Mouse (Mus musculus) myocyte (in vitro differentiated cells): Measurements from ENCODE around the gene Shq1.

Experiments
- CEBPB ChIP-seq: IDR thresholded peaks from 2 replicates; pipeline ENCODE4 v1.6.1; 2011; ENCODE audit warnings: mild to moderate bottlenecking, moderate library complexity; ENCODE audit not compliant: poor library complexity, insufficient read depth, severe bottlenecking
- USF1 ChIP-seq: IDR thresholded peaks from one replicate; pipeline ENCODE4 v1.6.1; 2011; ENCODE audit warnings: low read depth, mild to moderate bottlenecking, control low read depth, moderate library complexity

DNA sequence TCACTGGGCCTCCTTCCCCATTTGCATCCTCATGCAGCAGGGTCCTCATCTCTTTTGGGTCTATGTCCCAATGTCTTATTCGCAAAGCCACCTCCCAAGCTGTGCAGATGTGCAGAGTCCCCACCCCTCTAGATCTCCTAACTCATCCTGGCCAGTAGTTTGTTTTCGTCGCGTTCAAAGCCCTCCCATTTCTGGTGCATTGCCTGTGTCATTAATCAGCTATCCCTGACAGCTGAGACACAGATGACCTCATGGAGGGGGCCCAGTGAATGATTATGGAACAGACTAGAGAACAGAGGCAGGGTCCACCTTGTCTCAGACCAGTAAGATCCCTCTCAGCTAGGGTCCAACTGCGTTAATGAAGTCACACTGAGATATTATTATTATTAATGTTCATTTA lies 39.9 kb upstream of the Shq1 start:
- TF ChIP-seq CEBPB: no peak
- TF ChIP-seq USF1: no peak
